ENCODE assay signal across 15 mouse cellular contexts in the genomic region with DNA sequence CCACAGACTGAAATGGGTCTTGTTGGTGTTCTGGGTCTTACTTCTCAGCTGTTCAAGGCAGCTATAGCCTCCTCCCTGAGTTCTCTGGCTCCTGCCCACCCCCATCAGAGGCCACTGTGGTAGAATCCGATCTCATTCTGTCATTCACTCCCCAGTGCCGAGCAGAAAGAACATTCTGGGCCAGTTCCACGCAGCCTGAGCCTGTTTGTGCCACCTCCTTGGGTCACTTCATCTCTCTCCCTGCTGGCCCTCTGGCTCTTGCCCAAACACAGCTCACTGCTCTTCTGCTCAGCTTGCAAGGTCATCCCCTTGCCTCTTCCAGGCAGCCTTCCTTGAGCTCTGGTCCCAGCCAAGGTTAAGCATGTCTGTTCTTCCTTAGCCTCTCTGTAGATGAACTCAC.
DNase-seq lines count a peak whose midpoint lies in the region; ATAC-seq and TF ChIP-seq lines count a peak whose summit lies in the region.
"Had no signal": no experiment of that assay in that cellular context is flagged by ENCODE, and none has a peak within 500 bp of the region (broad histone marks: within the 10 kb centered on the region; RNA-seq: fewer than 3 reads in every experiment).

No protein-coding gene starts in this region.

- H3K27me3 ChIP-seq in forebrain, embryonic 11.5 days (ENCODE audit: control insufficient read depth, insufficient read depth, low read length): no peaks in the 10 kb centered on the region
- H3K27me3 ChIP-seq in forebrain, embryonic 16.5 days (replicated peaks; ENCODE audit: control insufficient read depth, insufficient read depth, low read length): no peaks in the 10 kb centered on the region
- no peaks in the 10 kb centered on the region for H3K27me3 ChIP-seq in lung, embryonic 14.5 days (ENCODE audit: insufficient read depth, low read length)
- H3K27me3 ChIP-seq: embryonic facial prominence, embryonic 15.5 days; forebrain, embryonic 13.5 days; kidney, embryonic 15.5 days had no signal

- H3K27ac ChIP-seq in forebrain, embryonic 11.5 days (ENCODE audit: low read depth, low read length): no peak overlapping the region
- no peak overlapping the region for H3K27ac ChIP-seq in forebrain, embryonic 16.5 days (ENCODE audit: low read length)
- H3K27ac ChIP-seq in lung, embryonic 14.5 days (ENCODE audit: low read depth): no peak overlapping the region
- H3K27ac ChIP-seq: embryonic facial prominence, embryonic 15.5 days; forebrain, embryonic 13.5 days; kidney, embryonic 15.5 days; liver, embryonic 14.5 days; neural tube, embryonic 12.5 days had no signal

- TF ChIP-seq CTCF in lung, embryonic 14.5 days (IDR thresholded peaks at IDR 0.05; ENCODE audit: low read depth): no peak
- no peak for TF ChIP-seq CTCF in lung, adult 2 months (IDR thresholded peaks at IDR 0.05; ENCODE audit: insufficient read depth, low read length)

- TF ChIP-seq POLR2A in lung, adult 2 months (IDR thresholded peaks at IDR 0.05; ENCODE audit: borderline replicate concordance, extremely low read depth, low read depth, low read length): no peak

- peak; percentile 2 for DNase-seq in forebrain, embryonic 11.5 days (ENCODE audit: low spot score)
- DNase-seq in lung, embryonic 14.5 days: peak; percentile 14
- DNase-seq in lung, adult 2 months: no peak
- peak; percentile 26 for DNase-seq in cerebellum, adult 8-10 months
- DNase-seq in lung, postnatal 36 days: peak; percentile 41
- no peak for DNase-seq in retina, embryonic 14.5 days (ENCODE audit: low spot score)
- DNase-seq in heart, adult 11 months: no peak
- DNase-seq: gastrocnemius, postnatal 25 days had no signal

- no peak overlapping the region for H3K4me2 ChIP-seq in forebrain, embryonic 11.5 days (ENCODE audit: low read depth, low read length, severe bottlenecking)
- no peak overlapping the region for H3K4me2 ChIP-seq in forebrain, embryonic 16.5 days (ENCODE audit: low read length)
- no peak overlapping the region for H3K4me2 ChIP-seq in lung, embryonic 14.5 days
- H3K4me2 ChIP-seq: embryonic facial prominence, embryonic 15.5 days; forebrain, embryonic 13.5 days; kidney, embryonic 15.5 days; neural tube, embryonic 12.5 days had no signal

- peaks cover 7% of the 10 kb centered on the region for H3K4me1 ChIP-seq in forebrain, embryonic 11.5 days (replicated peaks; ENCODE audit: control insufficient read depth, insufficient read depth, low read length)
- peaks cover 5% of the 10 kb centered on the region for H3K4me1 ChIP-seq in forebrain, embryonic 16.5 days (replicated peaks; ENCODE audit: control insufficient read depth, insufficient read depth, low read length)
- peaks cover 5% of the 10 kb centered on the region; the same call in 1 of the 2 replicates for H3K4me1 ChIP-seq in lung, embryonic 14.5 days (ENCODE audit: insufficient read depth)
- H3K4me1 ChIP-seq in lung, adult 2 months (ENCODE audit: control insufficient read depth, insufficient read depth, low read length): 0 out of 2 replicates have a peak, but pooled peaks cover 2% of the 10 kb centered on the region
- H3K4me1 ChIP-seq: embryonic facial prominence, embryonic 15.5 days; megakaryocyte, embryonic 14.5 days had no signal

- no peak for ATAC-seq in forebrain, embryonic 11.5 days (replicated peaks; ENCODE audit: low FRiP score)
- no peak for ATAC-seq in forebrain, embryonic 16.5 days
- no peak for ATAC-seq in lung, embryonic 14.5 days (ENCODE audit: insufficient read depth)
- ATAC-seq: forebrain, embryonic 13.5 days had no signal

- WGBS in forebrain, embryonic 11.5 days: 77% methylated on average over 3 of the region's 3 CpGs
- whole genome bisulfite sequencing in forebrain, embryonic 16.5 days: 78% methylated on average over 3 of the region's 3 CpGs
- 59% methylated on average over 3 of the region's 3 CpGs for WGBS in lung, embryonic 14.5 days
- 61% methylated on average over 3 of the region's 3 CpGs for WGBS in lung, adult 2 months

- H3K36me3 ChIP-seq in forebrain, embryonic 11.5 days (ENCODE audit: control insufficient read depth, insufficient read depth, low read length): no peaks in the 10 kb centered on the region
- no peaks in the 10 kb centered on the region for H3K36me3 ChIP-seq in forebrain, embryonic 16.5 days (ENCODE audit: control insufficient read depth, insufficient read depth)
- no peaks in the 10 kb centered on the region for H3K36me3 ChIP-seq in lung, embryonic 14.5 days (ENCODE audit: insufficient read depth)
- H3K36me3 ChIP-seq: embryonic facial prominence, embryonic 15.5 days; kidney, embryonic 15.5 days; neural tube, embryonic 12.5 days had no signal

- H3K4me3 ChIP-seq in forebrain, embryonic 11.5 days (ENCODE audit: low read depth, low read length): no peak overlapping the region
- no peak overlapping the region for H3K4me3 ChIP-seq in forebrain, embryonic 16.5 days (replicated peaks; ENCODE audit: low read length)
- H3K4me3 ChIP-seq in lung, embryonic 14.5 days (ENCODE audit: low read depth, low read length): no peak overlapping the region
- no peak overlapping the region for H3K4me3 ChIP-seq in lung, adult 2 months (replicated peaks; ENCODE audit: extremely low read depth, low read depth, low read length)
- H3K4me3 ChIP-seq: embryonic facial prominence, embryonic 15.5 days; forebrain, embryonic 13.5 days; kidney, embryonic 15.5 days; megakaryocyte, embryonic 14.5 days; neural tube, embryonic 12.5 days had no signal

- H3K9me3 ChIP-seq in forebrain, embryonic 11.5 days (ENCODE audit: control insufficient read depth, low read length): no peaks in the 10 kb centered on the region
- H3K9me3 ChIP-seq in forebrain, embryonic 16.5 days (ENCODE audit: control insufficient read depth, low read length): no peaks in the 10 kb centered on the region
- H3K9me3 ChIP-seq in lung, embryonic 14.5 days (ENCODE audit: low read depth, low read length): no peaks in the 10 kb centered on the region
- H3K9me3 ChIP-seq: embryonic facial prominence, embryonic 15.5 days; forebrain, embryonic 13.5 days; kidney, embryonic 15.5 days; megakaryocyte, embryonic 14.5 days; neural tube, embryonic 12.5 days had no signal

- H3K9ac ChIP-seq in forebrain, embryonic 11.5 days (ENCODE audit: low read length): no peak overlapping the region
- H3K9ac ChIP-seq in forebrain, embryonic 16.5 days (replicated peaks; ENCODE audit: low read depth, low read length): no peak overlapping the region
- H3K9ac ChIP-seq in lung, embryonic 14.5 days: no peak overlapping the region
- H3K9ac ChIP-seq: embryonic facial prominence, embryonic 15.5 days; forebrain, embryonic 13.5 days; kidney, embryonic 15.5 days; liver, embryonic 14.5 days; neural tube, embryonic 12.5 days had no signal

Comparison
In these comparisons a context has a peak if more than half of its experiments do, and no peak if none do; other contexts are left out.
1. DNase-seq: peak in forebrain, embryonic 11.5 days (single experiment), lung, embryonic 14.5 days (single experiment), cerebellum, adult 8-10 months (single experiment) and lung, postnatal 36 days (single experiment); none in lung, adult 2 months (single experiment), retina, embryonic 14.5 days (single experiment) and heart, adult 11 months (single experiment).